Mouse (Mus musculus): ENCODE data around the gene Ing4. TPM values are rescaled to one million over a fixed set of nuclear protein-coding genes. Genes with fewer than 3 reads are reported as not detected.

The Ing4 gene
- total and polyA plus RNA-seq, 3 experiments: 29.5 to 34.9 TPM; not detected in 1

DNA sequence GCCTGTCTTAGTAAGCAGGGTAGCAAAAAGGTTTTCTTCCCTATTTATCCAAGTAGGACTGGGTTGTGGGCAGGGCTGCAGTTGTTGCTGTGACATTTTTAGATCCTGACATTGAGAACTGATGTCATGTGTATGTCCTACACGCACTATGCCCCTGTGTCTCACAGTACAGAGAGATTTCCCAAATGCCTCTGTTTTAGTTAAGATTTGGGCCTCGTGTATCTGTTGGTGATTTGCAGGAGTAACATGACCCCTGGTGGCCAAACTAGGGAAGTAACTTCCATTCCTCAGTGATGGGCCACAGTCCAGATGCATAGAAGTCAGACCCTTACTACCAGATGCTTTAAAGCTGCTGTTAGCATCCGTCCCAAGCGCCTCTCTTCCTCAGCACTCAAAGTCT, 44.9 kb downstream of the Ing4 start (continued):
- no peak for TF ChIP-seq BHLHE40 (IDR thresholded peaks at IDR 0.05; ENCODE audit: borderline replicate concordance, low read depth, low read length)

DNA sequence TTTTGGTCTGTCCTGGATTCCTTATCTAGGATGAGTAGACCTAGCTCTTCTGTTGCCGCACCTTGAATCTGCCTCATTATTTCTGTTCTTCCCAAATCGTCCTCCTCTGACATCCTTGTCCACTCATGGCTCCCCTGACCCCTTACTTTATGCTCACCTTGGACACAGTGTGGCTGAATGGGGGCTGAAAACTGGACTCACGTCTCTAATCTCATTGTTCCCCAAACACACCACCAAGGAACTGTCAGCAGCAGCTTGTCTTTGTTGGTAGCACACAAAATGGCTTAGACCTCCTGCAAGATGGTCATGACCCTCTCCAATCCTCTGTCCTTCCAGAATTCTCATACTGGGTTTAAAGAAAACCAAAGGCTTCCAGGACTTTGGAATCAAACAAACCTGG, 48.4 kb downstream of the Ing4 start:
- Histone ChIP-seq H3K4me1 (ENCODE audit: control insufficient read depth in 1 of 2, insufficient read depth in 2 of 2, low read length in 2 of 2) (peaks cover 5 to 15% of the 10 kb centered on the region in 2 experiments), H3K27me3 (ENCODE audit: control insufficient read depth in 1 of 2, insufficient read depth in 2 of 2, low read length in 2 of 2) (no peaks in the 10 kb centered on the region), H3K4me3 (ENCODE audit: control insufficient read depth in 1 of 2, insufficient read depth in 1 of 2, low read depth in 2 of 2, low read length in 2 of 2) (no peak overlapping the region), H3K36me3 (ENCODE audit: control insufficient read depth in 1 of 2, insufficient read depth in 2 of 2, low read length in 2 of 2) (peaks cover 0 to 14% of the 10 kb centered on the region in 2 experiments; a peak in 2 of 4 replicates), H3K27ac (ENCODE audit: control insufficient read depth, low read depth, low read length) (peak overlapping the region; percentile 58; the same call in 1 of the 2 replicates), H3K79me2 (ENCODE audit: control insufficient read depth, insufficient read depth, low read length, poor library complexity) (no peaks in the 10 kb centered on the region; the same call in 1 of the 2 replicates), H3K9ac (ENCODE audit: control insufficient read depth, low read depth, low read length, poor library complexity, severe bottlenecking) (no peak overlapping the region), H3K9me3 (replicated peaks; ENCODE audit: insufficient read depth, low read length) (no peaks in the 10 kb centered on the region)
- DNase-seq (ENCODE audit: low read depth, low spot score): no peak
- TF ChIP-seq CTCF (IDR thresholded peaks at IDR 0.05 in 2 of 3, conservative IDR thresholded peaks at IDR 0.05 in 1 of 3; ENCODE audit: control insufficient read depth in 1 of 3, insufficient read depth in 1 of 3, low read depth in 2 of 3, low read length in 3 of 3, poor library complexity in 1 of 3, severe bottlenecking in 1 of 3) (no peak), RCOR1 (IDR thresholded peaks at IDR 0.05; ENCODE audit: low read depth, low read length) (no peak), MAX (IDR thresholded peaks at IDR 0.05; ENCODE audit: low read length) (no peak), MAFK (IDR thresholded peaks at IDR 0.05; ENCODE audit: borderline replicate concordance, low read depth, low read length) (no peak), NELFE (IDR thresholded peaks at IDR 0.05; ENCODE audit: low read depth, low read length) (no peak), KAT2A (conservative IDR thresholded peaks at IDR 0.05; ENCODE audit: low read depth, low read length) (no peak), TAL1 (IDR thresholded peaks at IDR 0.05; ENCODE audit: low read length) (no peak), ETS1 (IDR thresholded peaks at IDR 0.05; ENCODE audit: low read depth, low read length) (no peak), JUND (IDR thresholded peaks at IDR 0.05; ENCODE audit: low read depth, low read length) (no peak), SMC3 (IDR thresholded peaks at IDR 0.05; ENCODE audit: low read depth, low read length) (no peak), MEF2A (IDR thresholded peaks at IDR 0.05; ENCODE audit: extremely low read depth, insufficient replicate concordance, low read depth, low read length, poor library complexity, severe bottlenecking) (no peak), POLR2A (IDR thresholded peaks at IDR 0.05; ENCODE audit: control insufficient read depth in 1 of 2, insufficient read depth in 1 of 2, low read depth in 1 of 2, low read length in 2 of 2, poor library complexity in 1 of 2) (no peak), USF2 (IDR thresholded peaks at IDR 0.05; ENCODE audit: borderline replicate concordance in 1 of 2, insufficient read depth in 1 of 2, low read depth in 1 of 2, low read length in 2 of 2) (no peak), GATA1 (IDR thresholded peaks at IDR 0.05; ENCODE audit: low read depth, low read length) (no peak), GABPA (IDR thresholded peaks at IDR 0.05; ENCODE audit: low read depth, low read length) (no peak)

DNA sequence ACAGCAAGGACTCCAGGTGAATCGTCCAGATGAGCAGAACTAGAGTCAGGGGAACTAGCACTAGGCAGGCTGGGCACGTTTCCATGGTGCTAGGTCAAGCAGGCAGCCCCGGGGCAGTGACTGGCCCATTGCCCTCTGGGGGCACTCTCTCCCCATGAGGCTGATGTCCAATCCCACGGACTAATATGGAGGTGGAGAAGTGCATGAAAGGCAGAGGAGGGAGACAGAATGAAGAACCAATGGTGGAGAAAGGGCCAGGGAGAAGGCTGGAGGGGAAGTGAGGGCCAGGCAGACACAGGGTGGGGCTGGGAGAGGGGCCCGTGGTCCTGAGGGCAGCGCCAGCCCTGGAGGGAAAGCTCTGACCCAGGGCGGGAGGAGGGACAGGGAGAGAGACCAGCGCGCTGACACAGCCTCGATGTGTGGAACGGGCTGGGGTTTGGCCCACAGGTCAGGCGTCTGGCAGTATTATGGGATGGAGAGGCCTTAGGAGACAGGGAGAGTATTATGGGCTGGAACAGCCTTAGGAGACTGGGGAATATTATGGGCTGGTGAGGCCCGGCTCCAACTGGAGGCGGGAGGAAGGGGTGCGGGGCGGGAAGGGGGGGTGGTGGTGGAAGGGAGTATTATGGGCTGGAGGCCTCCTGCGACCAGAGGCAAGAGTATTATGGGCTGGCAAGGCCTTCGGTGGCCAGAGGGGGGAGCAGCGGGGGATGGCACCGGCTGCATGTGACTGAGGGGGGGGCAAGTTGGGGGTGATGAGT, 49.2 kb downstream of the Ing4 start:
- DNase-seq (ENCODE audit: low read depth, low spot score): peak; percentile 84
- Histone ChIP-seq H3K4me1 (ENCODE audit: control insufficient read depth in 1 of 2, insufficient read depth in 2 of 2, low read length in 2 of 2) (peaks cover 5 to 15% of the 10 kb centered on the region in 2 experiments), H3K4me3 (ENCODE audit: control insufficient read depth in 1 of 2, insufficient read depth in 1 of 2, low read depth in 2 of 2, low read length in 2 of 2) (0 out of 4 replicates have a peak overlapping the region, but pooled peaks of 1 of the 2 experiments have one; percentile 1), H3K9me3 (replicated peaks; ENCODE audit: insufficient read depth, low read length) (no peaks in the 10 kb centered on the region), H3K27me3 (ENCODE audit: control insufficient read depth in 1 of 2, insufficient read depth in 2 of 2, low read length in 2 of 2) (no peaks in the 10 kb centered on the region), H3K9ac (ENCODE audit: control insufficient read depth, low read depth, low read length, poor library complexity, severe bottlenecking) (peak overlapping the region; percentile 56), H3K79me2 (ENCODE audit: control insufficient read depth, insufficient read depth, low read length, poor library complexity) (no peaks in the 10 kb centered on the region; the same call in 1 of the 2 replicates), H3K27ac (ENCODE audit: control insufficient read depth, low read depth, low read length) (peak overlapping the region; percentile 58), H3K36me3 (ENCODE audit: control insufficient read depth in 1 of 2, insufficient read depth in 2 of 2, low read length in 2 of 2) (peaks cover 0 to 14% of the 10 kb centered on the region in 2 experiments; a peak in 2 of 4 replicates)
- TF ChIP-seq USF2 (IDR thresholded peaks at IDR 0.05; ENCODE audit: borderline replicate concordance in 1 of 2, insufficient read depth in 1 of 2, low read depth in 1 of 2, low read length in 2 of 2): no peak
- TF ChIP-seq BHLHE40 (IDR thresholded peaks at IDR 0.05; ENCODE audit: borderline replicate concordance, low read depth, low read length): peak; percentile 28; the same call in 1 of the 2 replicates
- no peak for TF ChIP-seq MXI1 (IDR thresholded peaks at IDR 0.05; ENCODE audit: low read depth, low read length)
- peak; percentile 17 to 42; a peak in 1 of 4 replicates for TF ChIP-seq POLR2A (IDR thresholded peaks at IDR 0.05; ENCODE audit: control insufficient read depth in 1 of 2, insufficient read depth in 1 of 2, low read depth in 1 of 2, low read length in 2 of 2, poor library complexity in 1 of 2)
- TF ChIP-seq USF1 (IDR thresholded peaks at IDR 0.05; ENCODE audit: low read depth, low read length): peak; percentile 61; the same call in 1 of the 2 replicates
- TF ChIP-seq HCFC1 (IDR thresholded peaks at IDR 0.05; ENCODE audit: low read depth, low read length): no peak
- no peak; the same call in 1 of the 2 replicates for TF ChIP-seq ETS1 (IDR thresholded peaks at IDR 0.05; ENCODE audit: low read depth, low read length)
- TF ChIP-seq CTCF (IDR thresholded peaks at IDR 0.05 in 2 of 3, conservative IDR thresholded peaks at IDR 0.05 in 1 of 3; ENCODE audit: control insufficient read depth in 1 of 3, insufficient read depth in 1 of 3, low read depth in 2 of 3, low read length in 3 of 3, poor library complexity in 1 of 3, severe bottlenecking in 1 of 3): 0 out of 6 replicates have a peak, but pooled peaks of 1 of the 3 experiments have one; percentile 3
- no peak for TF ChIP-seq UBTF (IDR thresholded peaks at IDR 0.05; ENCODE audit: borderline replicate concordance, insufficient read depth, low read depth, low read length)
- no peak for TF ChIP-seq TBP (IDR thresholded peaks at IDR 0.05; ENCODE audit: low read depth, low read length)
- TF ChIP-seq MYB (IDR thresholded peaks at IDR 0.05; ENCODE audit: low read depth, low read length): no peak
- TF ChIP-seq ELF1 (IDR thresholded peaks at IDR 0.05; ENCODE audit: low read depth, low read length): no peak
- no peak for TF ChIP-seq NRF1 (IDR thresholded peaks at IDR 0.05; ENCODE audit: insufficient read depth, low read depth, low read length, poor library complexity, severe bottlenecking)
- TF ChIP-seq NELFE (IDR thresholded peaks at IDR 0.05; ENCODE audit: low read depth, low read length): 0 out of 2 replicates have a peak, but pooled peaks have one; percentile 22

Data from MEL (cell line).